Mouse (Mus musculus) urinary bladder, postnatal 14 days (tissue): ENCODE data around the gene App.

Experiments used
- DNase-seq: peaks from one replicate; pipeline ENCODE4 v3.0.0; 2021; ENCODE audit warnings: low spot score

App gene

DNA sequence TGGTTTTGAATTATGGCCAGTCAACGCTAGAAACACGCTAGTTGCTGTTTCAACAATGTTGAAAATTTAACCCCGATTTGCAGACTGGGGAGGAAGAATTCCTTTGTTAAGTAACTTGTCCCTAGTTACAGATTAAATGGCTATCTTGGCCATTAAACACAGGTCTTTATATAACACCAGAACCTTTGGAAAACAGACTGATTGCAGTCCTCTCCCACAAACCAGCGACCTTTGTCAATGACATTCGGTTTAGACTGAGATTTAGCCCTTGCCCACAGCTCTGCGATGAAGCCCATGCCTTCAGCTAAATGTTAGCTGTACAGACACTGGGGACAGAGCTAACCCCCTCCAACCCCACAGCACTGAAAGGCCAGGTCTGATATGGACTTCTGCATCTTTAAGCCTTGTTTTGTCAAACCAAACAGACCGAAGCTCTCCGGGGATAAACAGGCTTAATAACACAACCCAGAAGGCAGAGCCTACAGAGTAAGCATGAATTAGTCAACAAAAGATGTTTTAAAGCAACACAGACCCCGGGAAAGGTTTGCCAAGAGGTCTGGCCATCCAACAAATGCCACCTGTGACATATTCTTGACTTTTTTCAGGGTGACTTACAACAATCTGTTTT lies 152.8 kb downstream of the App start:
- no peak for DNase-seq

DNA sequence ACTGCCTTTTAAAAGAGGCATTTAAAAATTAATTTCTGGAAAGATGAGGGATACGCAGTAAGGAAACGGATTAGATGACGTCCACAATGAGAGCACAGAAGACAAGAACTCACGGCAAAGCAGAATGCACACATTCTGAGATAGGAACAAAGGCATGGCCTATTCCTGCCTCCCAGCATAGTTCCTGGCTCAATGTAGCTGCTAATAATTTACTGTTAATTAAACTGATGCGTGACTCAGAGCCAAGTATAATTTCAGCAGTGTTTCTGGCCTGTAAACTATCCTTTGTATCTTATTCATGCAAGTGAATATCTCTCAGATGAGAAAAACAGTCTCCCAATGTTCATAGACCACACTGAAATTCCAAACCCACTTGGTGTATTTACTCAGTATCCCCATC lies 154.3 kb downstream of the App start:
- no peak for DNase-seq

- no peak for DNase-seq
These were observed 155.7 kb downstream of the App start for GRCm38 (mm10) chr16:85017845-85018244.

- DNase-seq, result no peak
These were observed 160.9 kb downstream of the App start for GRCm38 (mm10) chr16:85012695-85013094.

- no peak for DNase-seq
These were observed 161.4 kb downstream of the App start for GRCm38 (mm10) chr16:85012172-85012571.

- DNase-seq, result no peak
These were observed 162.9 kb downstream of the App start for GRCm38 (mm10) chr16:85010651-85011050.

DNA sequence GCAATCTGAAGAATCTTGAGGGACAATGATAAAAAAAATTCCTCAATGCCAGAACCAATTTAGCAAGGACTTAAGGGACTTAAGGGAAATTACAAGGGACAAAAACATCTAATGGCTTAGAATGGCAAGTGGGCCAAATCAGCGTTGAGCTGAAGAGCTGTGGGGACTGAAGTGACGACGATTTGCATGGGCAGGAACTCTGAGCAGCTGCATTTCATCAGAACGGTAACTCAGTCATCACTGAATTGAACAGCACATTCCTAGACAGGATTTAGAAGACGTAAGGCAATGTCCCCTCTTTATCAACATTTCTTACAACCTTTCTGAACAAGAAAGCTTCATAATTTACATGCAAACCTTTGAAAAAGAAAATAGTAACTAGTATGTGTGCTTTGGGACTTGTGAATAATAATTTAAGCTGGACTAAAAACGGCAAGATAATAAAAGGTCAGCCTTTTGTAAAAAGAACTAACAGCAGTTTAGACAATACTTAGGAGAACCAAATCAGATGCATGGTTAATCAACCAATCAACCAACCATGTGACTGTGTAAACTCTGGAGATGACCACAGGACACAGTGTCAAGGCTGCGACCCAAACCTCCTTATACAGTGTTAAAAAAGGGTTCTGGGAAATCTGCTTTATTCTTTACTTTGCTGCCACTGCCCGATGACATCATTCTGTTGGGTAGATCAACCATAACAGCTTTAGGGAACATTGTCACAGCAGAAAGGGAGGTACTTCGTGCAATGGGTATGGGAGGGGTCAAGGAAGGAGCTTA lies 164.5 kb downstream of the App start:
- no peak for DNase-seq

- DNase-seq, result no peak
These were observed 171.5 kb downstream of the App start for GRCm38 (mm10) chr16:85001939-85002556.

GRCm38 (mm10) chr16:85000304-85000703 lies 173.3 kb downstream of the App start:
- no peak for DNase-seq

- no peak for DNase-seq
These were observed 176.0 kb downstream of the App start for GRCm38 (mm10) chr16:84997551-84997950.

DNA sequence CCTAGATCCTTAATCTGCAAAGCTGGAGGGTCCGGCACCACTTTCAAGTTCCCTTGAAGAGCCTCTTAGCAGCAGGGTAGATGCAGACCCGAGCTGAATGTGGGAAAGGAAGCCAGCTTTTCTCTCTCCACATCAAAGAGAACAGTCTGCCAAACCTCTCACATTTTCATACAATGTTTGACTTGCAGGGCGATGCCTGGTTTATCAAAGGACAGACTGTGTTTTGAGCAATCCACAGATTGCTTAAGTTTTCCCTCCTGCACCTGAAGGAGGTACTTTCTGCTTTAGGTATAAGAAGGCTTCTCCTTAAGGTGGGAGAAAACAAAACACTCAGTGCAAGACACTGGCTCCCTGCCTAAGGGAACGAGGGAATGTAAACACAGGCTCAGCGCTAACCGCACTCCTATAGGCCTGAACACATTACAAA lies 178.1 kb downstream of the App start:
- DNase-seq, result no peak

GRCm38 (mm10) chr16:84992888-84993287 lies 180.7 kb downstream of the App start:
- no peak for DNase-seq

GRCm38 (mm10) chr16:84991011-84991410 lies 182.6 kb downstream of the App start:
- no peak for DNase-seq

- no peak for DNase-seq
These were observed 183.6 kb downstream of the App start for GRCm38 (mm10) chr16:84989938-84990337.

GRCm38 (mm10) chr16:84989476-84989875 lies 184.1 kb downstream of the App start:
- DNase-seq, result no peak

- DNase-seq, result no peak
These were observed 185.8 kb downstream of the App start for GRCm38 (mm10) chr16:84987724-84988287.

- DNase-seq, result no peak
These were observed 187.4 kb downstream of the App start for GRCm38 (mm10) chr16:84986016-84986631.

- DNase-seq, result no peak
These were observed 188.2 kb downstream of the App start for GRCm38 (mm10) chr16:84985340-84985739.

GRCm38 (mm10) chr16:84983428-84983827 lies 190.1 kb downstream of the App start:
- no peak for DNase-seq

DNA sequence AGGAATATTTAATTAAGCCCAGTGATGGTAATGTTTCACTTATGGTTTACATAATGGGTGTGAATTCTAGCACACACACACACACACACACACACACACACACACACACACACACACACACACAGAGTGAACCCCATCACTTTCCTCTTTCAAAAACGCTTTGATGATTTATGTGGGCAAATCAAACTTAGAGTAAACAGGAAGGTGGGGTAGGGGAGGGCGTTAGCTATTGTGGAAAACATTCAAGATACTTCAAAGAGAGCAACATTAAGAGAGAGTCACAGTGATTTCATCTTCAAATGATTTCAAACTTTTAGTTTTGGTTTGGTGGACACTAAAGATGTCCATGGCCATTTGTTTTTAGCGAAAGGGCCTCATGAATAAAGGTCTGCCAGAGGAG lies 191.0 kb downstream of the App start:
- DNase-seq, result no peak

DNA sequence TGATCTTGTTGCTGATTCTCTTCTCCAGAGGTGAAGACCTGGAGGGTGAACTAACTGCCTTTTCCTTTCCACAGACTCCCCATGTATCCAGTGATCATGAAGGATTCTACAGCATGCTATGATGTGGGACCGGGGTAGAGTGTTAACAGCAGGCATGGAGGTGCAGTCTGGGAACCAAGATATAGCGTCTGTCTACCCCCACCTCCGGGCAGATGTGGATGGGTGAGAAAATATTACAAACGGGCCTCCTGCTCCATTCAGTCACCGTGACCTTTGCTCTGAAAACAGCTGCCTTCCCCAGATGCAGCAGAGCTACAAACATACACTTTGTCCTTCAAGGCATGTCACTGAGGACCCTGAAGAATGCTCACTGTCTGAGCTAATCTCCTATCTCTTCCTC lies 195.0 kb downstream of the App start:
- no peak for DNase-seq

DNA sequence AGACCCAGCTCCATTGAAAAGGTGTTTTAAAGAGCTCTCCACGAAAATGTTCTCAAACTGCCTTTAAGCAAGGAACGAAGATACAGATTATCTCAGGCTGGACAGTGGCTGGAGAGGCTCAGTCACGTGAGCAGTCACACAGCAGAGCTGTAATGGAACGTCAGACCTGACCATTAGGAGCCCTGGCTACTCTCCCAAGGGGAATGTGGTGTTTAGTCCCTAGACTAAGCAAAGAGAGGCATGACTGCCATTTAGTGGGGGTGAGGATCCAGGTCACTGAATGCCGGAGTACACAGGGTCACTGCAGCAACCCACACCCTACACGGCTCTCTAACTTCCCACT lies 199.4 kb downstream of the App start:
- no peak for DNase-seq
